Mouse (Mus musculus) erythroblast, embryonic 14.5 days (primary cell): ENCODE data around the gene Fam129b.

Experiments used
- GATA1 ChIP-seq: IDR thresholded peaks from 2 replicates; pipeline ENCODE4 v1.6.1; 2012; ENCODE audit warnings: low read length, inconsistent platforms, mixed read lengths
- TAL1 ChIP-seq: IDR thresholded peaks from 3 replicates; pipeline ENCODE4 v1.6.1; 2012; ENCODE audit warnings: low read length, inconsistent platforms, mixed read lengths

GRCm38 (mm10) chr2:32931730-32932129, 55.8 kb downstream of the Fam129b start:
- TF ChIP-seq GATA1 = no peak
- no peak for TF ChIP-seq TAL1
